Mouse (Mus musculus) brown adipose tissue, adult 24 weeks (tissue): ENCODE results near the gene Cdc42se2. TPM values are rescaled to one million over a fixed set of nuclear protein-coding genes. Genes with fewer than 3 reads are reported as not detected.

Experiments
- H3K27ac ChIP-seq: fragments of 200-500 bp; replicated peaks from 2 replicates; pipeline ENCODE4 v1.5.1; 2012; ENCODE audit warnings: low read depth, mild to moderate bottlenecking, low read length
- H3K4me1 ChIP-seq: fragments of 200-500 bp; 2 replicates; pipeline ENCODE4 v1.6.1; 2012; ENCODE audit warnings: low read length, mixed read lengths; ENCODE audit not compliant: control insufficient read depth, insufficient read depth, insufficient read length
- H3K4me3 ChIP-seq: fragments of 200-500 bp; 2 replicates; pipeline ENCODE4 v1.5.1; 2012; ENCODE audit warnings: low read depth, mild to moderate bottlenecking, low read length, moderate library complexity; ENCODE audit not compliant: insufficient read depth
- polyA plus RNA-seq: library from polyadenylated mRNA; stranded (reverse); fragments of >200 nt; gene quantifications from 2 replicates; pipeline ENCODE4 v1.2.4, GENCODE M21; 2012; ENCODE audit not compliant: missing spikeins, insufficient read depth, insufficient read length

The Cdc42se2 gene
- polyA plus RNA-seq, 1 experiment, result 11.8 TPM

- Histone ChIP-seq H3K4me3 (no peak overlapping the region), H3K4me1 (peaks cover 7% of the 10 kb centered on the region)
Measured at GRCm38 (mm10) chr11:54807669-54808068, 20.2 kb upstream of the Cdc42se2 start.

GRCm38 (mm10) chr11:54806891-54807290 lies 19.4 kb upstream of the Cdc42se2 start:
- no peak overlapping the region for H3K4me3 ChIP-seq
- H3K4me1 ChIP-seq, result peaks cover 12% of the 10 kb centered on the region
- no peak overlapping the region for H3K27ac ChIP-seq

More at GRCm38 (mm10) chr11:54807669-54808068, 20.2 kb upstream of the Cdc42se2 start:
- peak overlapping the region; percentile 61 for H3K27ac ChIP-seq

GRCm38 (mm10) chr11:54805196-54805595 lies 17.7 kb upstream of the Cdc42se2 start:
- peak overlapping the region; percentile 99 for H3K27ac ChIP-seq
- H3K4me1 ChIP-seq, result peaks cover 16% of the 10 kb centered on the region
- peak overlapping the region; percentile 35; the same call in 1 of the 2 replicates for H3K4me3 ChIP-seq

- peaks cover 16% of the 10 kb centered on the region for H3K4me1 ChIP-seq
- H3K4me3 ChIP-seq, result no peak overlapping the region
- peak overlapping the region; percentile 30; the same call in 1 of the 2 replicates for H3K27ac ChIP-seq
Measured at GRCm38 (mm10) chr11:54802621-54803020, 15.1 kb upstream of the Cdc42se2 start.

GRCm38 (mm10) chr11:54801791-54802558 lies 14.5 kb upstream of the Cdc42se2 start:
- Histone ChIP-seq H3K4me3 (no peak overlapping the region), H3K4me1 (peaks cover 16% of the 10 kb centered on the region), H3K27ac (peak overlapping the region; percentile 81)

- Histone ChIP-seq H3K27ac (no peak overlapping the region), H3K4me3 (no peak overlapping the region)
Measured at GRCm38 (mm10) chr11:54796551-54796950, 9.1 kb upstream of the Cdc42se2 start.

GRCm38 (mm10) chr11:54794678-54795077 lies 7.2 kb upstream of the Cdc42se2 start:
- no peak overlapping the region for H3K4me3 ChIP-seq
- H3K4me1 ChIP-seq, result no peaks in the 10 kb centered on the region
- no peak overlapping the region for H3K27ac ChIP-seq

More at GRCm38 (mm10) chr11:54796551-54796950, 9.1 kb upstream of the Cdc42se2 start:
- H3K4me1 ChIP-seq, result peaks cover under 1% of the 10 kb centered on the region

- Histone ChIP-seq H3K4me1 (no peaks in the 10 kb centered on the region), H3K4me3 (no peak overlapping the region), H3K27ac (no peak overlapping the region)
Measured at GRCm38 (mm10) chr11:54793173-54793572, 5.7 kb upstream of the Cdc42se2 start.

GRCm38 (mm10) chr11:54791458-54791857 lies 4.0 kb upstream of the Cdc42se2 start:
- Histone ChIP-seq H3K4me3 (no peak overlapping the region), H3K4me1 (no peaks in the 10 kb centered on the region)

GRCm38 (mm10) chr11:54786858-54787487 lies 502 bp downstream of the Cdc42se2 start:
- Histone ChIP-seq H3K4me3 (peak overlapping the region; percentile 90), H3K27ac (peak overlapping the region; percentile 74), H3K4me1 (no peaks in the 10 kb centered on the region)

More at GRCm38 (mm10) chr11:54791458-54791857, 4.0 kb upstream of the Cdc42se2 start:
- no peak overlapping the region for H3K27ac ChIP-seq

- Histone ChIP-seq H3K4me1 (peaks cover 3% of the 10 kb centered on the region; the same call in 1 of the 2 replicates), H3K4me3 (no peak overlapping the region), H3K27ac (no peak overlapping the region)
Measured at GRCm38 (mm10) chr11:54785566-54785965, 1.9 kb downstream of the Cdc42se2 start.

GRCm38 (mm10) chr11:54784436-54784835 lies 3.0 kb downstream of the Cdc42se2 start:
- Histone ChIP-seq H3K4me3 (no peak overlapping the region), H3K4me1 (peaks cover 3% of the 10 kb centered on the region; the same call in 1 of the 2 replicates), H3K27ac (no peak overlapping the region)

GRCm38 (mm10) chr11:54782253-54782652 lies 5.2 kb downstream of the Cdc42se2 start:
- Histone ChIP-seq H3K4me3 (no peak overlapping the region), H3K4me1 (peaks cover 15% of the 10 kb centered on the region), H3K27ac (no peak overlapping the region)

- Histone ChIP-seq H3K4me1 (peaks cover 23% of the 10 kb centered on the region), H3K4me3 (no peak overlapping the region), H3K27ac (no peak overlapping the region)
Measured at GRCm38 (mm10) chr11:54779946-54780345, 7.5 kb downstream of the Cdc42se2 start.

- Histone ChIP-seq H3K27ac (no peak overlapping the region), H3K4me1 (peaks cover 29% of the 10 kb centered on the region), H3K4me3 (no peak overlapping the region)
Measured at GRCm38 (mm10) chr11:54778131-54778844, 9.2 kb downstream of the Cdc42se2 start.
